Mouse (Mus musculus): ENCODE results near the gene Smo.
A peak's percentile ranks its signal among the peaks of the same experiment; 100 is the strongest.

The Smo gene

DNA sequence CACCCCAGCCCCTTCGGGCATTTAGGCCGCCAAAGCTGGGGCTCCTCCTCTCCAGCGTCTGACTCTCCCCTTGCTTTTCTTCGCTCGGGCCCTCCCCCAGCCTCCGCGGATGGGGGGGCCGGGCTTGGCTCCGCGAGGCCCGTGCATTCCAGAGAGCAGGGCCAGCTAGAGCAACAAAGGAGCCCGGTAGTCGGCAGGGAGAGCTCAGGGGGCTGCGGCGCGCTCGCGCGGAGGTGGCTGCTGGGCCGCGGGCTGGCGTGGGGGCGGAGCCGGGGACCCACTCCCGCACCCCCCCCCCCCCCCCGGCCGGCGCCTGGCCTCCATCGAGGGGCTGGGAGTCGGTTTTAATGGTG is at the start of gene Smo:
Smo (plus strand) TSS at position 168 of the 353 bp plus-strand sequence.
- DNase-seq, result peak; percentile 89 to 94

DNA sequence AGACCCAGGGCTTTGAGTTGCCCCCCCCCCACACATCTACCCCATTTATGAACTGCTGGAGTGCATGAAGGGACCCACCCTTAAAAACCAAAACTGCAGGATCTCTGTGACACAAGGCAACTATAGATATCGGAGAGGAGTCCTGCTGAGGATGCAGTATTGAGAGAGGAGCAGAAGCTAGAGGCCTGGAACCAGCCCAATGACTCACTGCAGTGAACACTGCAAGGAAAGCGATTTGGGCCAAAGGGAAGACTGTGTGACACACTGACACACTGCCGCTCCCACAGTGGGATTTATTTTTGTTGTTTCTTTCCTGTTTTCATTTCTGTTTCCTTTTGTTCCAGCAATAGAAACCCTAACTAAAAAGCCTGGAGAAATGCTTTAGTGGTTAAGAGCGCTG is 49.4 kb upstream of the Smo start:
- no peak for DNase-seq

DNA sequence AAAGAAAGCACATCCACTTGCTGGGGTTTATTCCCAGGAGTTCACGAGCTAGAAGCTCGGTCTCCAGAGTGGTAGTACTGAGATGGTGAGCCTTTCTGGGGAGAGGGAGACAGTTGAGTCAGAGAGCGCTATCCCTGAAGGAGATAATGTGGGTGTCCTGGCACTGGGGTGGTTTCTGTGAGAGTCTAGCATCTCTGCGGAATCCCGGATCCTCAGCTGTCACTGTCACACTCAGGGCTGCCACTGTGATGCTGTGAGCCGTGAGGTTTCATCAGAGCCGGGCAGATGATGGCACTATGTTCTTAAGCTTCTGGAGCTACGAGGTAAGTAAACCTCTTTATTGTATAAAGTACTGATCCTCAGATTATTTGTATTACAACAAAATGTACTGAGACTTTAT is 45.8 kb upstream of the Smo start:
- no peak for DNase-seq

DNA sequence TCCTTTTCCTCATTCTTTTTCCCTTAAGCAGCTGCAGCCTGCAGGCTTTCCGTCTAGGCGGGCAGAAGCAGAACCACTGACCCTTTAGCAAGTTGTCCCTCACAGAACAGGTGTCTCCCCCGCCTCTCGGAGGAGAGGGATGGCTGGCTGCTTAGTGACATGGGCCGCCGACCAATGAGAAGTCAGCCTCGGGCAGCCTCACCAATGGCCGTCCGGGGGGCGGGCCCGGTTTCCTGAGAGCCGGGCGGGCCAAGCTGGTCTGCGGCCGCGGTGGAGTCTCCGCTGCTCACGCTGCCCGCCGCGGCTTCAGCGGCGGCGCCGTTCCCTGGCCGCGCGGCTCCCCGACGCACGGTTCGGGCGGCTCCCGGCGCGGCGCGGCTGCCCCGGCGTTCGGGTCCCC is 41.4 kb upstream of the Smo start, which contains the start of gene Tspan33:
Tspan33 (plus strand) TSS at position 270 of the 400 bp plus-strand sequence.
- peak; percentile 94 to 97 for DNase-seq

DNA sequence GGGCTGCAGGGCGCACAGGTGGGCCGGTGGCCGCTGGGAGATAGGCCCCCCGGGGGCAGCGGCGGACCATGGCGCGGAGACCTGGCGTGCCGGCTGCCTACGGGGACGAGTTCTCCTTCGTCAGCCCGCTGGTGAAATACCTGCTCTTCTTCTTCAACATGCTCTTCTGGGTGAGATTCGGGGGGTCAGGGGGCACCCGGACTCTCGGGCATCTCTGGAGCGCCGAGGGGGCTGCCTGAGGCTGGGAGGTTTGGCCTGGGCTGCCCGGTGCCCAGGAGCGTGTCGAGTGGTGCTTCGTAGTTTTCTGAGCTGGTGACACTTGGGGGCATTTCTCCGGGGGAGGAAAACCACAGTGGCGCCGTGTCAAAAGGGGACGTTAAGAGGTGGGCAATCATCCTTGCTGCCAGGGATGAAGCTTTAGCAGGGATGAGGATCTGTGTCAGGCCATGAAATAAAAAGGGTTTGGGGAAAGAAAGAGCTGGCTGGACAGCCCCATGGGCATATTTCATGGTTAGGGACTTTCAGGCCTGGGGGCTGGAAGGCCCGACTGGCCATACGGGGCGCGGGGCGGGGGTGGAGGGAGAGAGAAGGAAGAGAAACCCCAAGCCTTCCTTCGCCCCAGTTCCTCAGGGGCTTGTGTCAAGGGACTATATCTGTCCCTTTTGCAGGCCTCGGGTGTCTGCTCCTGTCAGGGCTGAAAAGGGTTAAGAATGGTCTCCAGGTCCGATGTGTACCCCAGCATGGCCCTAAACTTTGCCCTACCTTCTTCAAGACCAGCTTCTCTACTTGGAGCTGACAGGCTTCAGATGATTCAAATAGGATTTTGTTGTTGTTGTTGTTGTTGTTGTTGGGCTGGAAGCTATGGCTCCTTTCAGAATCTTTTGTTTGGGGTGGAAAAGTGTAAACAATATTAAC is 40.7 kb upstream of the Smo start:
- no peak for DNase-seq

DNA sequence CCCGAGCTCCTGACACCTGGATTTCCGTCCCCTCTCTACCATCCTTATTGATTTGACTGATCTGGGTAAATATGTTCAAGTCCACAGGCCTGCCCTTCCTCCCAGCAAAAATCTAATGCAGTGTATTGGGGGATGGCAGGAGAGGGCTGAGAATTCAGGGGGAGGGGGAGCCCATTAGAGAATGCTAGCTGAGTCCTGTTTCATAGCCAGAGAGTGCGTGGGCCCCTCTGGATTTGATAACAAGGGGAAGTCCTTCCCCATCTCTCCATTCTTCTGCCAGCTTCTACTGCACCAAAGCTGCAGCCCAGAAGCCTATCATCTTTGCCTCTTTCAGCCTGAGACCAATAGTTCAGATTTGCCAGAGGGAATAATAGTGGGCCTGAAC is 40.0 kb upstream of the Smo start:
- DNase-seq, result no peak

DNA sequence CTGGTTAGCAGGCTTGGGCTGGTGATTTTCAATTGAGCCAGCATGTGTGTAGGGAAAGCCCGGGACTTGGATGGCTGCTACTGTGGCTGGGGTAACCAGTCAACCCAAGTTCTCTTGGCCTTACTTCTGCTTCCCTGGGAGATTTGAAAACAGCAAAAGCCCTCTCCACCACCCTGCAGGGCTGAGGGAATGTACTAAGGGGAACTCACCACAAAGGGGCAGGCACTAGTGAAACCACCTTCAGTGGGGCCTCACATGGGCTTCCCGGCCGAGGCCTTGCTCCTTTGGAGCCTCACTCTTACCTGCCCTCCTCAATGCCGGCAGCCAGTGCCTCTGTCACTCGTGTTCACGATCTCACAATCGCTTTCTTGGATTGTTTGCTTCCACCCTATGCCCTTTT is 39.3 kb upstream of the Smo start:
- DNase-seq, result no peak

DNA sequence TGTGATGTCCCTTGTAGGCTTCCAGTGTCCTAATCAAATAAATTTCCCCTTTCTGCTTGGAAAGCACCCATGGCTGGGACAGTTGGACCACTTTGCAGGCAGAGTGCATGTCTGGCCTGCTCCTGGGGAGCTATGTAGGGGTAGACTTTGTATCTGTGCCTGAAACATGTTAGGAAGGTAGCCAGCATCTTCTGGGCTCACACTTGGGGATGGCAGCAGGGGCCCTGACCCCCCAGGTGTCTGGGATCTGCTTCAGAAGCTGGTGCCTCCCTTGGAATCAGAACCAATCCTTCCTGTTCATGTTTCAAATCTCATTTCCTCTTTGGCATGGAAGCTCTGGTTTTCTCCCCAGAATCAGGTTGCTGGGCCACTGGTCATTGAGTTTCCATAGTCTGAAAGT is 38.2 kb upstream of the Smo start:
- DNase-seq, result no peak

DNA sequence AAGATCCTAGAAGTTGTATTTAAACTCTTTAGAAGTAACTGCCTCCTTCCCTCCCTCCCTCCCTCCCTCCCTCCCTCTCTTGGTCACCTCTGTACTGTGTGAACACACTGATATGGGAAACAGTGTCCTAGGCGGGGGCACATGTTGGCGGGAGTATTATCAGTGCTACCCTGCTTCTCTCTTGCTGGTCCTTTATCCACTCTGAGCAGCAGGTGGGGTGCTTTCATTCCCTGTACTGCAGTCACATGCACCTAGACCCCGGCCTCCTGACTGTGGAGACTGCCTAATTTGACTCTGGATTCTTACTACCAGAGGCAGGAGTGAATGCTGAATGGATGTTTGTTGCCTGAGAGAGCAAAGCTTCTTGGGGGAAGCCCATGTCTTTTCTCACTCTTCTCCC is 37.8 kb upstream of the Smo start:
- DNase-seq, result no peak

DNA sequence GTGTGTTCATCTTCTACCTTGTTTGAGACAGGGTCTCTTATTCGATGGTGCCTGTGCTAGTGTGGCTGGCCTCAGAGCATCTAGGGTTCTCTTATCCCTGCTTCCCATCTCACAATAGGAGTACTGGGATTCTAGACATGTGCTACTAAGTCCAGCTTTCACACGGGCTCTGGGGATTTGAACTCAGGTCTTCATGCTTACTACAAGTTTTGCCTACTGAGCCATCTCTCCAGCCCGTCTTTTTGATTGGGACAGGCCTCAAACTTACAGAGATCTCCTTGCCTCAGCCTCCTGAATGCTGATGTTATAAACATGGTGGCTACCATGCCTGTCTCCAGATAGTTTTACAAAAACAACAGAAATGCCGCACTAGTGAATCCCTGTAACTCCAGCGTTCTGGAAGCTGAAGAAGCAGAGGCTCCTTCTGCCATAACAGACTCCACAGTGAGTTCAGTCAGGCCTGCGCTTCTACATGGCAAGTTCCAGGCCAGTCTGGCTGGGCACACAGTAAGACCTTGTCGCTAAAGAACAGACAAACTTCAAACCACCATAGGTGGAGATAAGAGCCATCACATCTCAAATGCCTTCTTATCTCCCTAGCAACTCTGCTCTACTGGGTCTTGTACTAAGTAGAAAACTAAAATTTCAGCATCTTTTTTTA is 36.1 kb upstream of the Smo start:
- DNase-seq, result no peak

DNA sequence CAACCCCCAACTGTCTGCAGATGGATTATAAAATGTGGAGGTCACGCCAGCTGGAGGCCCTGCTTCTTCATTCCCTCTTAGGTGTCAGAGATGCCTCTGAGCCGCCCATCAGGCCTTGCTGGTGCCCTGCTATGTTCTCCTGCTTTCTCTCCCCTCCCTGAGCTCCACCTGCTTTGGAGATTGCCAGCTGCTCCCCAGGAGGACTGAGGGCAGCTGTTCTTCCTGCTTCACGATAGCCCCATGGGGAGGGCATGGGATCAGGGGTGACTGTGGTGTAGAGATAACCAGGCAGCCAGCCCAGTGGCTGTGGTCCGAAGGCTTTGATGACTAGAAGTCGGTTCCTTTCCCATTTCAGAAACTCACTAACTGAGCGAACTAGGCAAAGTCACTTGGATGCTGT is 34.3 kb upstream of the Smo start:
- DNase-seq, result no peak

DNA sequence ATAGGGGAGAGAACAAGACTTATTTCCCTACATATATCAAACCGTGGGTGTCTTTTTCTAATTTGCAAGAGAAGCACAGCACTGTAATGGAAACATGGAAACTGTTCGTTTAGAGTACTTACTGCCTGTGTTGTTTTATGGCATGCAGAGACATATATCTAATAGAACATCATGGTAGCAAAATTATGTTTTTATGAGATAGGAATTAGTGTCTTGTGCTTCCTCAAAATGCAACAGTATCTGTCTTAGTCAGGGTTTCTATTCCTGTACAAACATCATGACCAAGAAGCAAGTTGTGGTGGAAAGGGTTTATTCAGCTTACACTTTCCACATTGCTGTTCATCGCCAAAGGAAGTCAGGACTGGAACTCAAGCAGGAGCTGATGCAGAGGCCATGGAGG is 33.2 kb upstream of the Smo start:
- no peak for DNase-seq

DNA sequence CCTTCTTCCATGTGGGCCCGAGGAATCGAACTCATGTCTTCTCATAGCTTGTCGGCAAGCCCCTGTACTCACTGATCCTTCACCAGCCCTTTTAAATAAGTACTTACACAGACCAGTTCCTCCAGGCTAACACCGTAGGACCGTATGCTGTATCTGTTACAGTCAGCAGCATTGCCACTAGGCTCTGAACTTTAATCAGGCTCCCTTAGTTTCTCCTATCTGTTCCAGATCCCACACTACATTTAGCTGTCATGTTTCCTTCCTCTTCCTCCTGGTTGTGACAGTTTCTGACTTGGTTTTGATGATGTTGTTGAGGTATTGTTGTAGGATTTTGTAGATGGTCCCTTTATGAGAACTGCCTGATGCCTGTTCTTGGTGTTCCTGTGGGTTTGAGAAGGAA is 31.2 kb upstream of the Smo start:
- no peak for DNase-seq

DNA sequence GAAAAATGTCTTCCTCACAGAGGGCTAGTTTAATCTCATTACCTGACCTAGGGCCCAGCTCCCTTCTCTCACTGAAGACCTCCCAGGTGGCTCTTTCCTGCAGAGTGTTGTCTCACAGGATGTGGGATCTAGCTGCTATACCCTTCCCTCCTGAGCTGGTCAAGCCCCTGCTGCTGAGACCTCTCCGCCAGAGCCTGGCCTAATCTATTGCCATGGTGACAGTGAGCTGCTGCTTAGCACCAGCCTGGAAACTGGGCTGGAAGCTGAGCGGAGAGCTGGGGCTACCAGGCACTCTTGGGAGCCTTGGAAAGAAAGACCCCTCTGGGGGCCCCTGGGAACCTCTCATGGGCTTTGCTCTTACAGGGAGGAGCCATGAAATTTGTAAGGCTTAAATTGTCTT is 27.4 kb upstream of the Smo start:
- no peak for DNase-seq

DNA sequence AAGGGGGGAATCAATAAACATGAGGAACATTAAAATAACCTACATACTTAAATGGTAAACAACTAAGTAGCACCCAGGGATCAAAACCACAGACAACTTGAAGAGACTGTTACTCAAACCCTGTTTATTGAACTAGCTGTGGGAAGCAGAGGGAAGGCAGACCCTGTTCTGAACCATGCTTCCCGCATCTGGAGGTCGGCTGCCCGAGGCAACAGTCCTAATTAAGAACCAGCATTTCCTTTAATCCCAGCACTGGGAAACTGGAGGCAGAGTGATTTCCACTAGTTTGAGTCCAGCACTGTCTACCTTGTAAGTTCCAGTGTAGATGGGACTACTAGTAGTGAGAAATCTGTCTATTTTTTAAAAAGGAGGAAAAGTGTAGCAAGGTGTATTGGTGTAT is 24.0 kb upstream of the Smo start:
- DNase-seq, result no peak

DNA sequence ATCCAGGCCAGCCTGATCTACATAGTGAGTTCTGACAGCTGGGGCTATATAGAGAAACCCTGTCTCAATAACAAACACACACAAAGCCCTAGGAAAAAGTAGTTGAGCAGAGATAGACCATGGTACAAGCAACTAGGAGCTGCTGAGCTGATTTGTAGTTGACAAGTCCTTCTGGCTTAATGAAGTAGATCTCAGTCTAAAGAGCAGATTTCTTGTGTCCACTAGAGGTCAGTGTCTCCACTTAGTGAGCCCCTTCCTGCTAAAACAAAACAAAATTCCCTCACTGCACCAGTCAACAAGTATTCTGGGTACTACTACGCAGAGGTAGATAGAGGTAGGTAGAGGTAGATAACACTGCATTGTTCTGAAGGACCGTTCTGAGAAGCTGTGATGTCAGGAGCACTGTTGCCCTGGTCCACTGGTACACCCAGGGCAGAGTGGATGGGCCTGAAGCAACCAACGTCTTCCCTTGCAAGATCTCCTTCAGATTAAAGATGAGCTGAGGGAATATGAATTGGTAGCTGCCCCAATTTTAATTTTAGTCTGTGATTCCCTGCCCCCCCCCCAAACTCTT is 23.2 kb upstream of the Smo start:
- DNase-seq, result peak in 1 of 2 experiments; percentile 26

DNA sequence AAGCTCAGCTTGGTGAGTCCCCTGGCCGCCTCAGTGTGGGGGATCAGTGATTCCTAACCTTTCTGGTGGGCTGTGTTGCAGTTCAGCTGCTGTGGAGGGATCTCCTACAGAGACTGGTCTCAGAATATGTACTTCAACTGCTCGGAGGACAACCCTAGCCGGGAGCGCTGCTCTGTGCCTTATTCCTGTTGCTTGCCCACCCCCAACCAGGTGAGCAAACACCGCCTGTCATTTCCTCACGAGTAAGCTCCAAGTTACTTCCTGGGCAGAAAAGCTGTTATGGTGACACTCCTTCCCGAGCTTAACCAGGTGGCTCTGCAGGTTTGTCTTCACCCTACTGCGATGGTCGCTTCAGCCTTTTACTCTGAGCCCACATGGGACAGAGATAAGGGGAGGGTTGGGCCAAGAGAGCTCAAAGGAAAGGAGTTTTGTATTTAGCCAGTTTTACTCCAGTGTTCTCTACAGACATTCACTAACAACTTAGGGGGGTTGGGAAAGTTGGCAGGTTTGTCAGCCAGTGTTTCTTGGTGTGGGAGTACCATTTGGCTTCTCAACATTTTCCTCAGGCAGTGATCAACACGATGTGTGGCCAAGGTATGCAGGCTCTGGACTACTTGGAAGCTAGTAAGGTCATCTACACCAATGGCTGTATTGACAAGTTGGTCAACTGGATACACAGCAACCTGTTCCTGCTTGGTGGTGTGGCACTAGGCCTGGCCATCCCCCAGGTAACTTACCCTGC is 18.5 kb upstream of the Smo start:
- DNase-seq, result no peak

DNA sequence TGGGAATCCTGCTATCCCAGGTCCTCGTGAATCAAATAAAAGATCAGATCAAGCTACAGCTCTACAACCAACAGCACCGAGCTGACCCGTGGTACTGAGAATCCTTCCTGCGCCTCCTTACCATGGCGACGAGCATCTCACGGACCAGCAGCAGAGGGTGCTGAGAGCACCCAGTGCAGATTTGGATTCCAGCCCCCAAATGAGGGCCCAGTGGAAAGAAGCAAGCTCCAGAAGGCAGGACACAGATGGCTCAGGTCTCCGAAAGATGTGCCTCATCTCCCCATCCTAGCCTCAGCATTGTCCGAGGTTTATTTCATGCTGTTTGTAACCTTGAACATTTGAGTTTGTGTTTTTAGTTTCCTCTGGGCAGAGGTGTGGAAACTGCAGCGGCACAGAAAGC is 17.8 kb upstream of the Smo start:
- no peak for DNase-seq

DNA sequence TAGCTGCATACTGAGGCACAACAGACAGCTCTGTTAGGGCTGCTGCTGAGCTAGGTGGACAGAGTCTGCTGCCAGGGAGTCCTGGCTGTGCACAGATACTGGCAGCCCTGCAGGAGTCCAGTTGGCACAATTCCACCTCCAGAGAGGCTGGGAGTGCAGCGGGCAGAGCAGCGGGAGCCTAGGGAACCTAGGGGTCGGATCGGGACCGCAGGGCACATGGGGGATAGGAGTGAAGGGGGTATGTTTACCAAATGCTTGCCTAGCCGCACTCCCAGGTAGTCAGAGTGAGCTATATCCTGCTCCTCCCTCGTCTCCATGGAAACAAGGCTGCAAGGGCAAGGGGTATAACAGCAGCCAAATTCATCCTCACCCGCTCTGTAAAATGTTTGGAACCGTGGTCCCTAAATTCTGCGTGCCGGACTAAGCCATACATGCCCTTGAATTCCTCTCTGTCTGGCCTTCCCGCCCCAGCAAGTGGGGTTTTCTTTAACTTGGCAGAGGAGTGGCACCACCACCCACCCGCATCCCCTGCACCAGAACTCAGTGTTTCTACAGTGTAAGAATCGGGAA is 17.3 kb upstream of the Smo start:
- peak; percentile 37 to 47 for DNase-seq

DNA sequence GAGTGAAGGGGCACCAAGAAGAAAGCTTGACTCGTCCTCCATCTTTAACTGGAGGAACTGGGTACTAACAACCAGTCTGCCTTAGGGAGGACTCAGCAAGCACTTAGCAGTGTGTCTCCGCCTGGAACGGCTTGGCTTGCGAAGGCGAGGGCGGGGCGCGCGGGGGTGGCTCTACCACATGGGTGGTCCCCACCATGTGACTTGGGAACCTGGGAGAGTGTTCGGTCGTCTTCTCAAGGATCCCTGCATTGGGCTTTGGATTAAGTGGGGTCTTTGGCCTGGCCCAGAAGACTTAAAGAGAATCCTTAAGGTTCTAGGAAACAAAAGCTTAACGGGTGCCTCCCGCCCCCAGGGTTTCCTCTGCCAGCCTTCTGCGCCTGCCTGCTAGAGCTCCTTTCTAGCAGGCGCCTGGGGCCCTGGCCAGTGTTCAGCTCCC is 16.4 kb upstream of the Smo start:
- DNase-seq, result peak; percentile 78 to 87

DNA sequence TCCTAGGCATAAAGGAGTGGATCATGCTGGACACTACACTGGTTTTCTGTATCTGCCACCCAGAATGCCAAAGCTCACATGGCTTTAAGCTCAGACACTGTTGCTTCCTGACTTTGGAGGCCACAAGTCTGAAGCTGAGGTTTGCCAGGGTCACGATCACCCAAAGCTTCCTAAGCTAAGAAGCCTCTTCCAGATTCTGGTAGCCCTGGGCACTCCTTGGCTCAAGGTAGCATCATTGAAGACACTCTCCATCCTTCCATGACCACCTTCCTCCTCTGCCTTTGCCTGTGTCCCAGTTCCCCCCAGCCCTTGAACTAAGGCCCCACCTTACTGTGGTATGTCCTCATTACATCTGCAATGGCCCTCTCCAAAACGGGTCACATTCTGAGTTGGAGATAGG is 13.4 kb upstream of the Smo start:
- DNase-seq, result no peak

DNA sequence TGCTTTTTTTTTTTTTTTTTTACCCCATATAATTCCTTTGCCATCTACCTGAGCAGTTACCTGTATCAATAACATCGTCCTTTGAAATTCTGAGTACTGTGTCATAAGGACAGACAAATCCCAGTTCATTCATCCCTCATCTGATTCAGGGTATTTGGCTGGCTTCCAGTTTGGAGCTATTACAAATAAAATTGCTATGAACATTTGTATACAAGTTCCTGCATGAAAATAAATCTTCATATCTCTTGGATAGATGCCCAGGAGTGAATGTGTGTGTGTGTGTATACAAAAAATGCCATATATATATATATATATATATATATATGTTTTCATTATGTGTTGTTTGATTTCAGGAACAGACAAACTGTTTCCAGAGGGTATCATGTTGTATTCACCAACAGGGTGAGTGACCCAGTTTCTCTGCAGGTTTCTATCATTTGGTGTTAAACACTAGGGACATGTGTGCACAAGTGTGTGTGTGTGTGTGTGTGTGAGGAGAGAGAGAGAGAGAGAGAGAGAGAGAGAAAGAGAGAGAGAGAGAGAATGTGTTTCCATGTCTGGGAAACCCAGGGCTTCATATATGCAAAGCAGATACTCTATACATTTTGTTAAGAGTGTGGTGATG is 8.6 kb upstream of the Smo start:
- no peak for DNase-seq

DNA sequence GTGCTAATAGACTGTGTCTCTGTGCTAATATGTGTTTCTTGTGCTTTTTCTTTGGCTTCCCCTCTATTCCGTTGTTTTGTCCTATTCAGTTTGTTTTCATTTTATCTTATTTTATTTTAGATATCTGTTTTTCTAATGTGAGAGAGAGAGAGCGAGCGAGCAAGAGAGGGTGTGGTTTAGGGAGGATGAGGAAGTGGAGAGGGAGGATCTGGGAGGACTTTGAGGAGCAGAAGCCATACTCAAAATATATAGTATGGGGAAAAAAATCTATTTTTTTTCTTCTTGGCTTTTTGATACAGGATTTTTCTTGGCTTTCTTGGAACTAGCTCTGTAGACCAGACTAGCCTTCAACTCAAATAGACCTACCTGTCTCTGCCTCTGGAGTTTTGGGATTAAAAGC is 7.3 kb upstream of the Smo start:
- no peak for DNase-seq

Data from kidney, postnatal 4 days (tissue).